Mouse (Mus musculus): ENCODE results near the gene Lipc. TPM values are rescaled to one million over a fixed set of nuclear protein-coding genes. Genes with fewer than 3 reads are reported as not detected.

Gene Lipc
- total RNA-seq, 2 experiments from 2014 or later, result 0.25 to 0.29 TPM

- intact Hi-C loops (cut with DNase I), result no loop called here
- no peak for DNase-seq (ENCODE audit: low spot score in 2 of 2)
Measured at GRCm38 (mm10) chr9:70921781-70922565, 30.1 kb downstream of the Lipc start.

GRCm38 (mm10) chr9:70921132-70921531 is 30.9 kb downstream of the Lipc start:
- no peak for DNase-seq (ENCODE audit: low spot score in 2 of 2)
- intact Hi-C loops (cut with DNase I), result no loop called here

DNA sequence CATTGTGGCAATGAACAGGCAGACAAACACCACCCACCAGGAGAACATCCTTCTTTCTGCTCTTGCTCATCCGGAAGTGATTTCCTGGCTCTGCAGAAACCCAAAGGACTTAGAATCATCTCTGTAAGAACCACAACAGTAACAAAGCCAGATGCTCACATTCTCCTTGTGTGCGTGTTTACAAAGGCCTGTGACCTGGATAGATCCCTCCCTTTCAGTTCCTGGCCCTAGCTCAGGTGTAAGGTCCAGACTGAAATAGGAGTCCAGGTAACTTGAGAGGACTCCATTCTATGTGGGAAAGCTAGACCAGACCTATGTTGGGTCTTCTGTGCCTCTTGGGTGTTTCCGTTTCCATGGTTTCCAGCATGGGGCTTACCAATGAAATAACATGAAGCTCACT is 32.8 kb downstream of the Lipc start:
- intact Hi-C loops (cut with DNase I), result no loop called here
- no peak for DNase-seq (ENCODE audit: low spot score in 2 of 2)

- intact Hi-C loops (cut with DNase I), result no loop called here
- DNase-seq (ENCODE audit: low spot score in 2 of 2), result no peak
Measured at GRCm38 (mm10) chr9:70916516-70916915, 35.5 kb downstream of the Lipc start.

GRCm38 (mm10) chr9:70915356-70915685 is 36.7 kb downstream of the Lipc start:
- intact Hi-C loops (cut with DNase I), result no loop called here
- no peak for DNase-seq (ENCODE audit: low spot score in 2 of 2)

- intact Hi-C loops (cut with DNase I), result no loop called here
- DNase-seq (ENCODE audit: low spot score in 2 of 2), result no peak
Measured at GRCm38 (mm10) chr9:70914659-70915355, 37.2 kb downstream of the Lipc start.

DNA sequence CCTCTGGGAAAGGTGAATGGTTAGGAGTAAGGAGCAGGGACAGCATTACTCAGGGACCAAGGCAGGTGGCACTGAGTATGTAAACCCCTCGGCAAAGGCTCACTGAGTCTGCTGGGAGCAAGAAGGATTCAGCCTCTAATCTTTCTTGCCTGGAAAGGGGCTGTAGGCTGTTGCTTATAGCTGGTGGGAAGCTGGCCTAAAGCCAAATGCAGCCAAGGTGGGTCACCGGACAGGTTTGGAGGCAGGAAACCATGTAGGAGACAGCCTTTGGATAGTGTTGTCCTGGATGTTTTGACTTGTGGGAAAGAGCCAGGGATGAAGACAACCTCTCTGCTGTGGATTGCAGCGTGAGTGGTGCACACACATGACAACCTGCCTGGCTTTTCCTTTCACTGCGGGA is 40.9 kb downstream of the Lipc start:
- no peak for DNase-seq (ENCODE audit: low spot score in 2 of 2)
- intact Hi-C loops (cut with DNase I), result no loop called here

GRCm38 (mm10) chr9:70910351-70910750 is 41.7 kb downstream of the Lipc start:
- DNase-seq (ENCODE audit: low spot score in 2 of 2), result no peak
- intact Hi-C loops (cut with DNase I), result no loop called here

DNA sequence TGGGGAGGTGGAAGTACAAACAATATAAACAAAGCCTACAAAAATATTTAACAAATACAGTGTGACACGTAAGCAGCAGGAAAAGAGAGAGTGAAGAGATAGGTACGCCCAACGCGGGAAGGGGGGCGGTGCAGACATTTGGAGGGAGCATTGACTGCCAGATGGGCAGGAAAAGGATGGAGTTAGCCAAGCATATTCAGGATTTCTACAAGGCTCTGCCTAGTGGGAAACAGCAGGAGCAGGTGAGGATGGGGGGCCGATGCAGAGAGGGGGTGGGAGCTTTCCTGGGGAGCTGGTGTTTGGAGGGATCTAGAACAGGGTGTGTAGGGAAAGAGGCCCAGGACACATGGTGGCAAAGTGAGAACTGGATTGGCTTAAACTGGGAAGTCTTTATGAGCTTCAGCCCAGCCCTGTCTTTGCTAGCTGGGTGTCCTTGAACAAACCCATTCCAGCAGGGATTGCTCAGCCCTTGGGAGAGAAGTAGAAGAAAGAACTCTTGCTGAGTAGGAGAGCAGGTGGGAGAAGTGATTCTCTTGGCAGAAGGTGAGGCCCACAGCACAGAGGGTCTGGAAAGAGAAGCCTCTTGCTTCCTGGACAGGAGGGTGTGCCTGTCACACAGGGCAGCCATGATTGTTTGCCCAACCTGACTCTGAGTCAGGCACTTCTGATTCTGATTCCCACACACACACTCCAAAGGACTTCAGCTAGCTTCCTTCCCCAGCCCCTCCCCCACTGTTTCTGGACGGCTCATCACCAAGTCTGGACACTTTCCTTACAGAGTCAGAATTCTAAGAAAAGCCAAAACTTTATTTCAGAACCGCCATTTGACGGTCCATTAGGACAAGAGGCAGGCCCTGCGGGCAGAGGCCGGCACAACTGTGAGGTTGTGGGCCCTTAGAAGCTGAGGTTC is 49.0 kb downstream of the Lipc start:
- intact Hi-C loops (cut with DNase I), result no loop called here
- DNase-seq (ENCODE audit: low spot score in 2 of 2), result no peak

GRCm38 (mm10) chr9:70894201-70894600 is 57.8 kb downstream of the Lipc start:
- DNase-seq (ENCODE audit: low spot score in 2 of 2), result no peak
- intact Hi-C loops (cut with DNase I), result no loop called here

DNA sequence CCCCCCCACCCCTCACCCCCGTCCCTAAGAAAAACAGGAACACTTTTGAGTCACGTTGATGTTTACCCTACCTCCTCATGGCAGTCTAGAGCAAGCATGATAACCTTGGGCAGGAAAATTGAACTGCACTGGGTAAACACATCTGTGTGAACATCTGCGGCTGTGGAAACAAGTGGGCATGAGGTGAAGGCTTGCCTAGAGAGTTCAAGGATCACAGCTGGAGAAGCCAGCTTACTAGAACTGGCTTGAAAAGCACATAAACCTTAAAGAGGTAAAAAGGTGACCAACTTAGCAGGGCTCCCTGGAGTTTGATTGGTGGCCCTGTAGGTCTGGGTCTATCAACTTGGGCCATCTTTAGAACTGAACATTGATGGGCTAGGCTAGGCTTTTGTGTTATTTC is 58.5 kb downstream of the Lipc start:
- no peak for DNase-seq (ENCODE audit: low spot score in 2 of 2)
- intact Hi-C loops (cut with DNase I), result no loop called here

DNA sequence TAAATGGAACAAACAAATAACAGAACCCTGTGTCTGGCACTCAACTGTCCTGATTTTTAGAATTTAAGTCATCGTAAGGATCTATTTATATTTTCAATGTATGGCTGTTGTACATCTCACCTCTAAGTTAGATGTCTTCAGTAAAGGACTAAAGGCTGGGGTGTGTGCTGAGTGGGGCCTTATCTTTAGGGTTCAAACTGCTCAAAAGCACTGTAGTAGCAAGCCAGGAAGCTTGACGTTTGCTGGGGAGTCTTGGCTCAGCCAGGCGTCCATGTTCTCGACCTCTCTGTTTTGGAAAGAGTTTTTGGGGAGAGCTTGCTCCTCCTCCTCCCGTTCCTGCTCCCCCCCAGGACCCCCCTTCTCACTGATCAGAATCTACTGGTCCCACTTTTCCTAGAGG is 59.4 kb downstream of the Lipc start:
- no peak for DNase-seq (ENCODE audit: low spot score in 2 of 2)
- intact Hi-C loops (cut with DNase I), result no loop called here

DNA sequence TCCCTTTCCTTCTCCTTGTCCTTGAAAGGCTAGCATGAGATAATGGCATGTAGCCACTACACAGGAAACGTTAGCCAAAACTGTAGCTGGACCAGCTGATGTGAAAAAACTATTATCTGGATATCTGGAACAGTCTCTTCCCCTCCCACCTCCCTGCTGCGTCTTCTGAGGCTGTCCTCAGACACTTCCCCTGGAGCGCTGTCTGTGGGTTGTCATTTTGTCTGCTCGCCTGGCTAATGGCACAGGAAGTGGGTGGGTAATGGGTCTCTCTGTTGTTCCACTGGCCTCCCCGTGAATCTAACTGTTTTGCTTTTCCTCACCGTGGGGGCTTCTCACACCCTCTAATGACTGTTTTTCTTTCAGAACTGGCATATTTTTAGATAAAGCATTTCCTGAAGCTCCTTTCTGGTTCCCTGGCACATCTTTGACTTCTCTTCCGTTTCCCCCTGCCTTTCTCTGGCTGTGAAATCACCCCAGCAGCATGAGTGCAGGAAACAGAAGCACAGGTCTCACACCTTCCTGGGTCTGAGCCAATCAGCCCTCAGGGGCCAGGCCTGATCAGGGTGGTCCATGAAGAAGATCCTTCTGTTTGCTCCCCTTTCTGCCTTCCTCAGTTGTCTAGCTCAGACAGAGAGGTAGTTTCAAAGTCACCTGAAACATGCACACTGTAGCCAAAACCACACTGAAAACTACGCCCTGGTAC is 60.4 kb downstream of the Lipc start:
- intact Hi-C loops (cut with DNase I), result no loop called here
- peak in 1 of 2 experiments; percentile 38 for DNase-seq (ENCODE audit: low spot score in 2 of 2)

GRCm38 (mm10) chr9:70890736-70891135 is 61.3 kb downstream of the Lipc start:
- intact Hi-C loops (cut with DNase I), result no loop called here
- no peak for DNase-seq (ENCODE audit: low spot score in 2 of 2)

DNA sequence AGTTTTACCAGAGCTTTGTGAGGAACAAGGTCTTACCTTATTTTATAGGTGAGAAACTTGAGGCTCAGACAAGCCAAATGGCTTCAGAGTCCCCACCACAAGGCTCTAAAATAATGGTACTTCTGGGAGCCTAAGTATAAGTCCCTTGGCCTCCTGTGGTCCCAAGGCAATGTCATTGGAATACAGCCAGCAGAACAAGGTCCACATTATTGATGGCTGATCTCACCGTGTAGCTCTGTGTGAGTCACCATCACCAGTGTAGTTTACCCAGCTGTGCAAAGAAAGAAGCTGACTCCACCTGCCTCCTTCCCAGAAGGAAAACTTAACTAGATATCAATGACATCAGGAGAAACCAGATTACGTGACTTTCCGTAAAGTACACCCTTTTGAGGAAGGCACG is 63.1 kb downstream of the Lipc start:
- intact Hi-C loops (cut with DNase I), result no loop called here
- no peak for DNase-seq (ENCODE audit: low spot score in 2 of 2)

- intact Hi-C loops (cut with DNase I), result no loop called here
- DNase-seq (ENCODE audit: low spot score in 2 of 2), result no peak
Measured at GRCm38 (mm10) chr9:70888556-70888955, 63.5 kb downstream of the Lipc start.

DNA sequence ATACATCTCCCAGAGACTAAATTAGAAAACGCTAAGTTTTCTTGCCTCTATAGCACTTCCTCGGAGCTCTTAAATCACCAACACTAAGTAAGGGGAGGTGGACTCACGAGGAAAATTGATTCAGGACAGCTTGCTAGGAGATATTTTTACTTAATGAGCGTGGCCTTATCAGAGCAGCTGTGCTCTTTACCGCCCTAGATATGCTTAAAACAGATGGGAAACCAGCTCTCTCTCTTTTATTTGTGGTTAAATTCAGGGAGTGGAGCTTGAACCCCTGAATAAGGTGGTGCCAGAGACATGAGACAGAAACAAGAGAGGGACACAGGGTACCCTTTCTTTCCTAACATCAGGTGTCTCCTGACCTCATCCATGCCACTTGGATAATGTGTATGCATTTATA is 70.0 kb downstream of the Lipc start:
- intact Hi-C loops (cut with DNase I), result no loop called here
- DNase-seq (ENCODE audit: low spot score in 2 of 2), result no peak

DNA sequence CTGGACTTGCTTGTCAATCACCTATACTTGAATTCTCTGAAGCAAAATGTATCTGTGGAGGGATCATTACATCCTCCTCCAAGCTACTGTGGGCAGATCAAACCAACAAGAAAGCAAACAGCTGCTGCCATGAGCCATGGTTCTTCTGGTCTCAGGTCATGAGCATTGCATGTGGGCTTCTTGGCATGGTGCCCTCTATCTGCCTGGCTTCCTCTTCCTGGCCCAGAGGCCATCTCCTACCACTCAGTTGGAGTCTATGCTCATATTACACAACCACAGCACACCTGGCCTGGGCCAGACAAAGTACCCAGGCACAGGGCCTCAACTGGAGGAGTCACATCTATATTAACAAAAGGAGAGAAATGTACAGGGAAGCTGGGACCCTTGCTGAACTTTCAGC is 73.2 kb downstream of the Lipc start:
- DNase-seq (ENCODE audit: low spot score in 2 of 2), result no peak
- intact Hi-C loops (cut with DNase I), result no loop called here

DNA sequence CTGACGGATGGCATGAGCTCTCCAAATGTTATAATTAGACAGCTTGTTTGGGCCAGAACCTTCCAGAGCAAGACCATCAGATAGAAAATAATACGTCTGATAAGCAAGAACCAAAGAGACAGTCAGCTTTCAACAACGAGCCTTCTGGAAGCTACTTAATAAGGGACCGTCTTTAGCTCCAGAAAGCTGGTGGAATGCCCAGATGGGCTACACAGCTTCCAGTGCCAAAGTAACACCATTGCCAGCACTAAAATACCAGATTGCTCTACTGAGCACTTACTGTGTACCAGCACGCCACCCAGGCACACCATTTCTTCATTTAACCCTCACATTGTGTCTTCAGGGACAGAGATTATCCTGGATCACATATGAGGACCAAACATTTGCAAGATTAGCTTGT is 73.9 kb downstream of the Lipc start:
- DNase-seq (ENCODE audit: low spot score in 2 of 2), result no peak
- intact Hi-C loops (cut with DNase I), result no loop called here

GRCm38 (mm10) chr9:70875490-70875889 is 76.5 kb downstream of the Lipc start:
- no peak for DNase-seq (ENCODE audit: low spot score in 2 of 2)
- intact Hi-C loops (cut with DNase I), result no loop called here
